Mouse (Mus musculus) heart, adult 2 months (tissue): ENCODE data around the gene Mtor.

ENCODE experiments used
- CTCF ChIP-seq: fragments of 200-600 bp; IDR thresholded peaks from 2 replicates; pipeline ENCODE4 v1.8.1; 2022; ENCODE audit warnings: antibody characterized with exemption, mild to moderate bottlenecking, moderate library complexity
- EP300 ChIP-seq: fragments of 200-500 bp; IDR thresholded peaks from 2 replicates; pipeline ENCODE4 v1.6.1; 2011; ENCODE audit warnings: low read depth, low read length, control low read depth; ENCODE audit not compliant: insufficient read depth
- POLR2A ChIP-seq: fragments of 200-500 bp; IDR thresholded peaks from 2 replicates; pipeline ENCODE4 v1.6.1; 2011; ENCODE audit warnings: mild to moderate bottlenecking, low read depth, low read length, control low read depth; ENCODE audit not compliant: insufficient read depth

DNA sequence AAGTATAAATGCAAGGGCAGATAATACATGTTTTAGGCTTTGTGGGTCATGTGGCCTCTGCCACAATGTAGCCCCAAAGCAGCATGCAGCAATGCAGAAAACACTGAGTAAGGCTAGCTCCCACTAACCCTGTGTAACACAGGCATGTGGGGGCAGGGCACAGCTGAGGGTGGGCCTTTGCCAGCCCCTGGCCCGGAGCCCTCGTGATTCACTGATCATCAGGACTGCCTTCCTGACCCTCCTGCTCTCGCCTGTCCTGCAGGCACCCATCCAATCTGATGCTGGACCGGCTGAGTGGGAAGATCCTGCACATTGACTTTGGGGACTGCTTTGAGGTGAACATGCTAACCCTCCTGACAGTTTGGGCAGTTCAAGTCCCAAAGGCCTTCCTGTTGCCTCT is 100.7 kb downstream of the Mtor start:
- TF ChIP-seq CTCF (no peak), EP300 (no peak), POLR2A (no peak)
